Mouse (Mus musculus) heart, embryonic 14.5 days (tissue): Measurements from ENCODE around the gene Plch1. TPM values are rescaled to one million over a fixed set of nuclear protein-coding genes. Genes with fewer than 3 reads are reported as not detected.

ENCODE experiments used
- ATAC-seq: fragments of 200-750 bp; cut with Nextera tagmentation; 2 replicates; pipeline ENCODE4 v1.8.0; 2017; ENCODE audit warnings: low read depth, moderate TSS enrichment; ENCODE audit not compliant: insufficient number of reproducible peaks, insufficient read depth, low FRiP score
- H3K27ac ChIP-seq, 2 experiments: fragments of 200-500 bp in 1 of 2; fragments of 300-500 bp in 1 of 2; sonication (generic) in 1 of 2; replicated peaks in 1 of 2; 2 replicates each; pipeline ENCODE4 v1.5.1; 2012 to 2014; ENCODE audit warnings: low read depth in 2 of 2, low read length in 2 of 2, control low read depth in 1 of 2, mild to moderate bottlenecking in 1 of 2, mixed read lengths in 1 of 2; ENCODE audit not compliant: control insufficient read depth in 1 of 2, insufficient read depth in 1 of 2
- H3K27me3 ChIP-seq: fragments of 300-500 bp; sonication (generic); 2 replicates; pipeline ENCODE4 v1.6.1; 2014; ENCODE audit warnings: mild to moderate bottlenecking, low read length, control low read depth; ENCODE audit not compliant: control insufficient read depth, insufficient read depth
- H3K36me3 ChIP-seq: fragments of 300-500 bp; sonication (generic); 2 replicates; pipeline ENCODE4 v1.6.1; 2014; ENCODE audit warnings: mild to moderate bottlenecking, control low read depth, low read length, mixed read lengths; ENCODE audit not compliant: control insufficient read depth, insufficient read depth
- H3K4me1 ChIP-seq, 2 experiments: fragments of 200-500 bp in 1 of 2; fragments of 300-500 bp in 1 of 2; sonication (generic) in 1 of 2; 2 replicates each; pipeline ENCODE4 v1.6.1; 2012 to 2014; ENCODE audit warnings: low read length in 2 of 2, control low read depth in 1 of 2, mixed read lengths in 1 of 2; ENCODE audit not compliant: control insufficient read depth in 2 of 2, insufficient read depth in 2 of 2
- H3K4me2 ChIP-seq: fragments of 300-500 bp; sonication (generic); 2 replicates; pipeline ENCODE4 v1.6.1; 2014; ENCODE audit warnings: mild to moderate bottlenecking, low read length
- H3K4me3 ChIP-seq, 2 experiments: fragments of 200-500 bp in 1 of 2; fragments of 300-500 bp in 1 of 2; sonication (generic) in 1 of 2; 2 replicates each; pipeline ENCODE4 v1.5.1; 2012 to 2014; ENCODE audit warnings: low read length in 2 of 2, mild to moderate bottlenecking in 2 of 2, control low read depth in 1 of 2, low read depth in 1 of 2, moderate library complexity in 1 of 2; ENCODE audit not compliant: control insufficient read depth in 1 of 2, insufficient read depth in 1 of 2
- H3K9ac ChIP-seq: fragments of 300-500 bp; sonication (generic); 2 replicates; pipeline ENCODE4 v1.6.1; 2014; ENCODE audit warnings: mild to moderate bottlenecking, low read length
- H3K9me3 ChIP-seq: fragments of 300-500 bp; sonication (generic); 2 replicates; pipeline ENCODE4 v1.6.1; 2016; ENCODE audit warnings: low read length, control low read depth; ENCODE audit not compliant: control insufficient read depth
- WGBS: fragments of 180-500 bp; shearing (Covaris S2); extraction: QIAGEN DNeasy Blood & Tissue Kit; methylation state at CpG from one replicate; pipeline ENCODE4 v1.1.7; 2014; 5-methylcytosine and 5-hydroxymethylcytosine counted together
- polyA plus RNA-seq: library from polyadenylated mRNA; unstranded; fragments of >200 nt; fragmentation: Nextera tagmentation; extraction: Ambion mirVana; gene quantifications from 2 replicates; pipeline ENCODE4 v1.2.1, GENCODE M21; 2014

Gene Plch1
- polyA plus RNA-seq, 1 experiment from 2014 or later = 0.31 TPM

DNA sequence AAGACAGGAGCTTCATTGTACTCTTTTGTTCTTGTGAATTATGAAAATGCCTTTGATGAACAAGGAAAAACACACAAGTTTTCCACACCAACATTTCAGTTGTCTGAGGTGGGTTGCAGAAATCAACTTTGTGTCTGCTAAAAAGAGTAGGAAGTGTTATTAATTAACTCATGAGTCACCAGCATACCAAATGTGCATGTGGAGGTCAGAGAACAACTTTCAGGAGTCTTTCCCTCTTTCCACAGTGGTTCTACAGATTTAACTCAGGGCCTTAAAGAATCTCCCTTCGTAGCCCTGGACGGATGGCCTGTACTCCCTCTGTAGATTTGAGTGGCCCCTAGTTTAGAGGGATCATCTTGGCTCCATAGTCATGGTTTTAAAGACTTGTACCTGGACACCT lies 4.9 kb upstream of the Plch1 start:
- ATAC-seq = no peak
- H3K4me2 ChIP-seq = no peak overlapping the region

DNA sequence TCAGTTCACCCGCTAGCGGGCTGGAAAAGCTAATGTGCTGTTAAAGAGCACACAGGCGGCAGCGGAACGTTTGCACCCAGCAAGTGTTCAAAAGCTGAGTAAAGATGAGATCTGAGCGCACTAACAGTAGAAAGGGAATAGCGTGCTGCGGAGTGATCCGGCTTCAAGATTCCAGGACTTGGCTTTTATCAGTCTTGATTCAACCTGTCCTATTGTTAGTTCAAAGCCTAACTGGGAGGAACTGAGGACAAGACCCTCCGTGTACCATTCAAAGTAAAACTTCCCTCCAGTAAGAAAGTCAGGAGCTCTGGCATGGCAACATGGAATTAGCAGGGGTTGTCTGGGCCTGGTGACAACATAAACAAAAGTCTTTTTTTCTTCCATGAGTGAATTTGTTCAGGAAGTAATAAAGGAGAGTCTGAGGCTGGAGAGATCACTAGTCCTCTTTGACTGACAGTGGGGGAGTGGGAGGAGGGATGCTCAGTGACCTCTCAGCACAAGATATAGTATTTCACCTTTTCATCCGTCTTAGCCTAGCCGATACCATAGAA lies 824 bp upstream of the Plch1 start:
- H3K36me3 ChIP-seq = no peaks in the 10 kb centered on the region
- H3K4me2 ChIP-seq = peak overlapping the region; percentile 100
- 0 out of 2 replicates have a peak overlapping the region, but pooled peaks have one; percentile 3 for H3K9ac ChIP-seq
- no peak overlapping the region for H3K27ac ChIP-seq
- peaks cover 0 to 12% of the 10 kb centered on the region in 2 experiments; a peak in 3 of 4 replicates for H3K4me1 ChIP-seq
- no peaks in the 10 kb centered on the region for H3K9me3 ChIP-seq
- peak overlapping the region; percentile 20 to 68 for H3K4me3 ChIP-seq
- no peak for ATAC-seq
- 5% methylated on average over 12 of the region's 12 CpGs for whole genome bisulfite sequencing
- no peaks in the 10 kb centered on the region for H3K27me3 ChIP-seq

More for the DNA sequence above, 4.9 kb upstream of the Plch1 start:
- Histone ChIP-seq H3K27me3 (no peaks in the 10 kb centered on the region), H3K4me1 (peaks cover 0 to 8% of the 10 kb centered on the region in 2 experiments; a peak in 2 of 4 replicates), H3K4me3 (no peak overlapping the region), H3K9me3 (no peaks in the 10 kb centered on the region), H3K36me3 (no peaks in the 10 kb centered on the region), H3K9ac (no peak overlapping the region), H3K27ac (no peak overlapping the region)
- WGBS = 88% methylated on average over 2 of the region's 2 CpGs

DNA sequence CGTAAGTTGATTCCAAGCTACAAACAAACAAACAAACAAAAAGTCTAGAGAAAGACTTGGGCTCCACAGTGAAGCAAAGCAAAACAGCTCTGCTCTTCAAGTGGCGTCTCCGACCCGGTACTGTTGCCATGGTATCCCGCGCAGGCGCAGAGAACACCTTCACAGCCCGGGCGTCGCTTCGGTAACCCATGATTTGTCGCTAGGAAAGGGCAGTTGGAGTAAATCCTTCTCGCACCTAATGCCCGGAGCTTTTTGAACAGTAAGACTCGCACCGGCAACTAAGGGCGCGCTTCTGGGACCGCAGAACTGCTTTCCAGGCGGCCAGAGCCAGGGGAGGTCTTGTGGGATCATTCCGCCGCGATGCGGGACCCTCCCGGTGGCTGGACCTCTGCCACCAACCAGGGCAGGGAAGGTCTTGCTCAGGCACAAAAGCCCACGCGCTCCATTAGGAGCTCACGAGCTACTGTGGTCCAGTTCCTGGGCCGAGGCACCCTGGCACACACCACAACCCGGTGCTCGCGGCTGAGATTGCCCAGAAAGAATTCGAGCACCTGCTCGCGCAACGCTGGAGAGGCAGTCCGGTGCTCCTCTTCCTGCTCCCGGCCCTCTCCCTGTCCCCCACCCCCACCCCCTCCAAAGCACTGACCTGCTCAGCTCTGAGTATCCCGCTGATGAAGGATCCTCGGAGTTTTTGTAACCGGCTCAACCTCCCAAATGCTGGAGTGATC lies 527 bp downstream of the Plch1 start:
- peak overlapping the region; percentile 100 for H3K4me2 ChIP-seq
- H3K4me1 ChIP-seq = peaks cover 0 to 12% of the 10 kb centered on the region in 2 experiments; a peak in 2 of 4 replicates
- peak overlapping the region; percentile 68 to 85 for H3K4me3 ChIP-seq
- no peaks in the 10 kb centered on the region for H3K9me3 ChIP-seq
- 1% methylated on average over 41 of the region's 41 CpGs for WGBS
- no peaks in the 10 kb centered on the region for H3K36me3 ChIP-seq
- H3K27ac ChIP-seq = no peak overlapping the region
- H3K9ac ChIP-seq = peak overlapping the region; percentile 67
- peak; percentile 73; the same call in 1 of the 2 replicates for ATAC-seq
- H3K27me3 ChIP-seq = no peaks in the 10 kb centered on the region

DNA sequence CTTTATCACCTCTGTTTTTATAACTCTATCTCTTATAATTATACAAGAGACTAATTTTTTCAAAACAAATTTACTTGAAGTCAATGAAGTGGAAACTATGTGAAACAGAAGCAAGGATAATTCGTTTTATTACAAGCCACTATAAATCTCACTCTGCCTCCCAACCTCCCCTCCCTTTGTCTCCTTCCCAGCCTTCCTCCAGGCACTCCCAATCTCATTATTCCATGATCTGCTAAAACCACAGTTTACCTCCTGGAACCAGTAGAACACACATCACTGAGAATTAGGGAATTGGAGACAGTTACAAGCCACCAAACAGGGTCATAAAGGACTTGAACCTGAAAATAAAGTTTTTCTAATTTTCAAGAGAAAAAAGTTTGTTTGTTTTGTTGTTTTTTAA lies 2.1 kb downstream of the Plch1 start:
- Histone ChIP-seq H3K4me3 (no peak overlapping the region), H3K36me3 (no peaks in the 10 kb centered on the region), H3K27me3 (no peaks in the 10 kb centered on the region), H3K27ac (no peak overlapping the region), H3K9me3 (no peaks in the 10 kb centered on the region), H3K4me2 (no peak overlapping the region), H3K9ac (no peak overlapping the region), H3K4me1 (peaks cover 0 to 12% of the 10 kb centered on the region in 2 experiments; a peak in 2 of 4 replicates)
- no peak for ATAC-seq
- 61% methylated on average over 1 of the region's 1 CpGs for WGBS

DNA sequence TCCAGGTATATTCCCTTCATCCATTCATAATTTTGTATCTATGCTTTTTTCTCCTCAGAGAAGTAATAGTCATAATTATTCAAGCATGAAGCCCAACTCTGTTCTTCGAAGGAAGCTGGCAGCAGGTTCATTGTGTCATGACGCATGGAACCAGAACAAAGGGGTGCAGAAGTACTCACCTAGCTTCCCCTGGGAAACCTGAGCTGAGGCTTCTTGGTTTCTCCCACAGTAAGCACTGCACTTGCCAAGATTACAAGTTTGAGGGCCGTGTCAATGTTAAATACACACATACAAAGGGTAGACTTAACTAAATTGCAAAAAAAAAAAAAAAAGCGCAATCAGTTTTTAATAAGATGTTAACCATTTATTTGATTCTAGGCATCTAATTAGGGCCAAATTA lies 3.0 kb downstream of the Plch1 start:
- no peak overlapping the region for H3K4me3 ChIP-seq
- H3K4me1 ChIP-seq = peaks cover 0 to 12% of the 10 kb centered on the region in 2 experiments; a peak in 2 of 4 replicates
- ATAC-seq = no peak
- no peaks in the 10 kb centered on the region for H3K36me3 ChIP-seq
- no peak overlapping the region for H3K9ac ChIP-seq
- H3K27me3 ChIP-seq = no peaks in the 10 kb centered on the region
- 92% methylated on average over 4 of the region's 4 CpGs for WGBS
- H3K4me2 ChIP-seq = no peak overlapping the region
- H3K9me3 ChIP-seq = no peaks in the 10 kb centered on the region
- H3K27ac ChIP-seq = no peak overlapping the region

DNA sequence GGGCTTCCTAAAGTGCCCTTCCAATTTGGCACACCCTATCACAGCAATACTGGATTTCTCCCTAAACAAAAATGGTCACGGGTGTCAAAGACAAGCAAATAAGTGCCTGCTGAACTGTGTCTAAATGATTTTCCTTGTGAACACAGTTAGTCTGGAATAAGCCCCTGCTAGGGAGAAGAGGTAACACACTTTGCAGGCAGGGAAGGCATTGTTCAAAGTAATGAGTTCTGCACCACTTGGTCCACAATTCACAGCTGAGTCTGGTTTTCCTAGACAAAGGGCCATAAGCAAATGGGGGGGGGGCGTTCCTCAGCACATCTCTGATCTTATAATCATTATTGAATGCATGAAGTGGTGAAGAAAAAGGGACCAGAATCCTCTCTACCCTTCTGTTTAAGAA lies 3.5 kb downstream of the Plch1 start:
- peaks cover 0 to 12% of the 10 kb centered on the region in 2 experiments; a peak in 2 of 4 replicates for H3K4me1 ChIP-seq
- WGBS = 62% methylated on average over 2 of the region's 2 CpGs
- no peak overlapping the region for H3K4me3 ChIP-seq
- no peaks in the 10 kb centered on the region for H3K27me3 ChIP-seq
- H3K9ac ChIP-seq = no peak overlapping the region
- no peaks in the 10 kb centered on the region for H3K9me3 ChIP-seq
- no peak overlapping the region for H3K27ac ChIP-seq
- ATAC-seq = no peak
- H3K4me2 ChIP-seq = no peak overlapping the region
- H3K36me3 ChIP-seq = no peaks in the 10 kb centered on the region

DNA sequence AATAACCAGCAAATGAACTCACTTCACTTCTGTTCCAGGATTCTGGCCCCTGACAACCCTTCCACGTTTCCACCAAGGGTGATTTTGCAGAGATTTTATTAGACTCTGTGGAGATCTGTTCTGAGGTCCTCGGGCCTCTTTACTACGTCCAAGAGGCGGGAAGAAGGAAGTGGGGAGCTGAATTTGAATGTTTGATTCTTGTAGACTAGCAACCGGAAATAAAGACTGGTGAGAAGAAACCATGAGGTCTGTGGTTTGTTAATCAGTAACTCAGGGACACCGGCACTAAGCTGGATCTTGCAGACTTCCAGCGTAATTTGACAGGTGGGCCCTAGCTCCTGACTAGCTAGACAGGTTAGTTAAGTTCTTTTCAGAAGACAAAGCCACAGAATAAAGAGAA lies 5.6 kb downstream of the Plch1 start:
- no peak for ATAC-seq
- no peaks in the 10 kb centered on the region for H3K9me3 ChIP-seq
- no peak overlapping the region for H3K4me2 ChIP-seq
- peaks cover 0 to 5% of the 10 kb centered on the region in 2 experiments; a peak in 2 of 4 replicates for H3K4me1 ChIP-seq
- H3K27ac ChIP-seq = no peak overlapping the region
- H3K36me3 ChIP-seq = no peaks in the 10 kb centered on the region
- H3K9ac ChIP-seq = no peak overlapping the region
- H3K27me3 ChIP-seq = no peaks in the 10 kb centered on the region
- 69% methylated on average over 7 of the region's 7 CpGs for whole genome bisulfite sequencing
- H3K4me3 ChIP-seq = no peak overlapping the region
